ENCODE assay signal across 8 mouse cellular contexts in genomic region chr7:3703879-3704441, GRCm38 (mm10). TPM values are rescaled to one million over a fixed set of nuclear protein-coding genes. Genes with fewer than 3 reads are reported as not detected.
DNase-seq lines count a peak whose midpoint lies in the region; ATAC-seq and TF ChIP-seq lines count a peak whose summit lies in the region.

Rps9 (plus strand) TSS chr7:3703993.

- DNase-seq in CD4-positive helper T cell, adult 2 months (ENCODE audit: low read depth, low spot score): peak; percentile 98
- DNase-seq in brain, embryonic 18.5 days (ENCODE audit: low read depth, low spot score): peak; percentile 95
- peak; percentile 98 for DNase-seq in kidney, postnatal 0 days (ENCODE audit: low spot score)
- DNase-seq in liver, embryonic 11.5 days (ENCODE audit: low spot score): peak; percentile 90
- DNase-seq in naive thymus-derived CD4-positive, alpha-beta T cell, adult 2 months (ENCODE audit: low read depth): peak; percentile 99

- H3K4me1 ChIP-seq in heart, embryonic 12.5 days (replicated peaks): peaks cover 20% of the 10 kb centered on the region
- H3K4me1 ChIP-seq in kidney, postnatal 0 days (replicated peaks; ENCODE audit: insufficient read depth, low read length): peaks cover 11% of the 10 kb centered on the region; the same call in 1 of the 2 replicates
- peaks cover 7% of the 10 kb centered on the region; the same call in 1 of the 2 replicates for H3K4me1 ChIP-seq in liver, embryonic 11.5 days (replicated peaks; ENCODE audit: control insufficient read depth, insufficient read depth, low read length)
- peaks cover 9% of the 10 kb centered on the region for H3K4me1 ChIP-seq in stomach, embryonic 14.5 days (ENCODE audit: control insufficient read depth, insufficient read depth, low read length)

- peak within 1 kb of the TSS; percentile 96 for H3K4me3 ChIP-seq in heart, embryonic 12.5 days
- H3K4me3 ChIP-seq in kidney, postnatal 0 days (replicated peaks; ENCODE audit: low read depth, low read length): peak within 1 kb of the TSS; percentile 68
- H3K4me3 ChIP-seq in liver, embryonic 11.5 days (ENCODE audit: low read depth, low read length): peak within 1 kb of the TSS; percentile 95
- peak within 1 kb of the TSS; percentile 80 for H3K4me3 ChIP-seq in stomach, embryonic 14.5 days (ENCODE audit: low read depth, low read length)

- peak within 1 kb of the TSS; percentile 93 for H3K9ac ChIP-seq in heart, embryonic 12.5 days
- peak within 1 kb of the TSS; percentile 76 for H3K9ac ChIP-seq in kidney, postnatal 0 days (ENCODE audit: low read depth, low read length)
- peak within 1 kb of the TSS; percentile 98 for H3K9ac ChIP-seq in liver, embryonic 11.5 days (ENCODE audit: low read depth, low read length)
- H3K9ac ChIP-seq in stomach, embryonic 14.5 days (replicated peaks; ENCODE audit: low read depth, low read length): peak within 1 kb of the TSS; percentile 86

- peak within 1 kb of the TSS; percentile 96 for H3K4me2 ChIP-seq in heart, embryonic 12.5 days
- H3K4me2 ChIP-seq in kidney, postnatal 0 days (ENCODE audit: low read length): peak within 1 kb of the TSS; percentile 59
- H3K4me2 ChIP-seq in liver, embryonic 11.5 days: peak within 1 kb of the TSS; percentile 94
- peak within 1 kb of the TSS; percentile 88 for H3K4me2 ChIP-seq in stomach, embryonic 14.5 days (replicated peaks; ENCODE audit: low read depth, low read length)

- TF ChIP-seq CTCF in kidney, postnatal 0 days (IDR thresholded peaks at IDR 0.05; ENCODE audit: low read depth): 0 out of 2 replicates have a peak, but pooled peaks have one; percentile 15

- no peaks in the 10 kb centered on the region for H3K27me3 ChIP-seq in heart, embryonic 12.5 days (replicated peaks)
- no peaks in the 10 kb centered on the region for H3K27me3 ChIP-seq in kidney, postnatal 0 days (ENCODE audit: insufficient read depth, low read length)
- no peaks in the 10 kb centered on the region for H3K27me3 ChIP-seq in liver, embryonic 11.5 days (replicated peaks; ENCODE audit: control insufficient read depth, insufficient read depth, low read length)
- no peaks in the 10 kb centered on the region for H3K27me3 ChIP-seq in stomach, embryonic 14.5 days (ENCODE audit: control insufficient read depth, insufficient read depth, low read length)

- H3K9me3 ChIP-seq in heart, embryonic 12.5 days (replicated peaks): no peaks in the 10 kb centered on the region
- H3K9me3 ChIP-seq in kidney, postnatal 0 days (replicated peaks; ENCODE audit: low read length): no peaks in the 10 kb centered on the region
- H3K9me3 ChIP-seq in liver, embryonic 11.5 days (ENCODE audit: control insufficient read depth, low read length): no peaks in the 10 kb centered on the region
- no peaks in the 10 kb centered on the region for H3K9me3 ChIP-seq in stomach, embryonic 14.5 days (ENCODE audit: control insufficient read depth, low read depth, low read length)

- peak; percentile 97 for ATAC-seq in erythroid progenitor cell, adult 5-6 weeks (replicated peaks; ENCODE audit: low FRiP score, poor library complexity, severe bottlenecking)
- peak; percentile 97 for ATAC-seq in heart, embryonic 12.5 days (ENCODE audit: insufficient number of reproducible peaks, low FRiP score)
- peak; percentile 94 for ATAC-seq in kidney, postnatal 0 days (replicated peaks; ENCODE audit: low FRiP score, low read depth)
- ATAC-seq in liver, embryonic 11.5 days (replicated peaks; ENCODE audit: low FRiP score): peak; percentile 84
- ATAC-seq in stomach, embryonic 14.5 days (ENCODE audit: insufficient number of reproducible peaks, insufficient read depth, low FRiP score, low read depth): peak; percentile 95

- H3K27ac ChIP-seq in heart, embryonic 12.5 days (ENCODE audit: poor library complexity, severe bottlenecking): peak within 1 kb of the TSS; percentile 91
- peak within 1 kb of the TSS; percentile 94 for H3K27ac ChIP-seq in kidney, postnatal 0 days
- H3K27ac ChIP-seq in liver, embryonic 11.5 days (ENCODE audit: low read depth, low read length): peak within 1 kb of the TSS; percentile 95
- H3K27ac ChIP-seq in stomach, embryonic 14.5 days (ENCODE audit: low read length): peak within 1 kb of the TSS; percentile 95

- H3K36me3 ChIP-seq in heart, embryonic 12.5 days: peaks cover 60% of the 10 kb centered on the region
- peaks cover 28% of the 10 kb centered on the region for H3K36me3 ChIP-seq in kidney, postnatal 0 days (ENCODE audit: insufficient read depth, low read length)
- H3K36me3 ChIP-seq in liver, embryonic 11.5 days (ENCODE audit: control insufficient read depth, insufficient read depth, low read length): peaks cover 23% of the 10 kb centered on the region
- peaks cover 45% of the 10 kb centered on the region for H3K36me3 ChIP-seq in stomach, embryonic 14.5 days (ENCODE audit: control insufficient read depth, insufficient read depth, low read length)

- WGBS in heart, embryonic 12.5 days: under 1% methylated on average over 42 of the region's 42 CpGs
- 3% methylated on average over 42 of the region's 42 CpGs for WGBS in kidney, postnatal 0 days
- WGBS in liver, embryonic 11.5 days: 2% methylated on average over 42 of the region's 42 CpGs
- 2% methylated on average over 42 of the region's 42 CpGs for WGBS in stomach, embryonic 14.5 days

RNA-seq across cellular contexts. Expression of gene Rps9, which starts in this region (rescaled TPM):
- 482 and 547 TPM in 2 replicates for total RNA-seq in erythroid progenitor cell, adult 5-6 weeks (2015; ENCODE audit: low replicate concordance)
- 300 and 652 TPM in 2 replicates for total RNA-seq in erythroid progenitor cell, adult 5-6 weeks (2017; ENCODE audit: low replicate concordance)
- 866 and 893 TPM in 2 replicates for polyA plus RNA-seq in heart, embryonic 12.5 days (2016; fragmentation: Nextera tagmentation; extraction: Ambion mirVana)
- polyA plus RNA-seq in kidney, postnatal 0 days (2015; fragmentation: Nextera tagmentation; extraction: Ambion mirVana): 1,586 and 1,624 TPM in 2 replicates
- polyA plus RNA-seq in liver, embryonic 11.5 days (2014; fragmentation: Nextera tagmentation; extraction: Ambion mirVana): 1,767 and 1,846 TPM in 2 replicates
- polyA plus RNA-seq in stomach, embryonic 14.5 days (2014; fragmentation: Nextera tagmentation; extraction: Ambion mirVana): 1,552 and 1,583 TPM in 2 replicates

Comparison
In these comparisons a context has a peak if more than half of its experiments do, and no peak if none do; other contexts are left out.
1. Peak in every context shown above with its lines: DNase-seq, ATAC-seq, H3K4me3 ChIP-seq and H3K27ac ChIP-seq.